Comparison of ENCODE assay signal across 10 mouse cellular contexts in the genomic region with DNA sequence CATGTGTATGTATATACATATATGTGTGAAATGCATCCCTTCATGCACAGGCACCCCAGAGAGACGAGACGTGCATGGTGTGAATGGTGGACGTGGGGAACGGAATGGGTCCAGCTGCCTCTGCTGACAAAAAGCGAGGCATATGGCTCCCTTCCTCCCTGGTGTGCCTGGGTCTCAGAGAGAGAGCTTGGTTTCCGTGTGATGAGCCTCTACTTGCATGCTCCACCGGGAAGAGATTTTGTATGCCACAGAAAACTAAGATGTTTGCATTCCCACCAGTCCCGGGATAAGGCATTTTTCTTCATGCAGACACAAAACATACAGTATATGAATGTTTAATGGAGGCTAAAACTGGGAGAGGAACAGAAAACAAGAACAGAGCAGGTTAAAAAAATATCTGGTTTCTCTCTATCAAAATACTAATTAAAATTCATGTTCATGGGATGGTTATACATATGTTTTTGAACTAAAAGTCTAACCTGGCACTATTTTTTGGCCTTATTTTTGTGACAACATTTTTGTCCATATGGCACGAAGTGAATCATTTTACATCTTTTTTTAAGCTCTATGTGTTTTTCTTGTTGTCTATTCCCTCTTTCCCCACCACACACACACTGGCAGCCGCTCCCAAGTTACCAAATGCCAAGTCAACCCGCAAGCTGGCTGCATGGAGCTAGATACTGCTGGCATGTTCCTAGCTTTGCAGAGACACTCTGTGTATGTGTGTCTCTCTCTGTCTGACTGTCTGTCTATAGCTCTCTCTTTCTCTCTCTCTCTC.
A peak's percentile ranks its signal among the peaks of the same experiment; 100 is the strongest.
DNase-seq lines count a peak whose midpoint lies in the region; ATAC-seq lines count a peak whose summit lies in the region.
"Had no signal": no experiment of that assay in that cellular context is flagged by ENCODE, and none has a peak within 500 bp of the region (broad histone marks: within the 10 kb centered on the region; RNA-seq: fewer than 3 reads in every experiment).

No protein-coding gene starts in this region.

- DNase-seq in cerebellum, postnatal 10 days = peak; percentile 80 to 84
- DNase-seq in cerebellum, adult 9-10 months = no peak
- DNase-seq in layer of hippocampus, postnatal 10 days (ENCODE audit: low spot score in 2 of 2) = peak; percentile 60 to 67
- DNase-seq in limb, embryonic 10.5 days (ENCODE audit: low spot score) = no peak
- no peak for DNase-seq in kidney, postnatal 4 days
- no peak for DNase-seq in heart, embryonic 10.5 days (ENCODE audit: low spot score)
- DNase-seq: lung, adult 18-20 months had no signal

- H3K27me3 ChIP-seq in forebrain, embryonic 16.5 days (replicated peaks; ENCODE audit: control insufficient read depth, insufficient read depth, low read length) = no peaks in the 10 kb centered on the region
- no peaks in the 10 kb centered on the region for H3K27me3 ChIP-seq in limb, embryonic 10.5 days (ENCODE audit: low read depth, poor library complexity, severe bottlenecking)
- H3K27me3 ChIP-seq in heart, embryonic 10.5 days (ENCODE audit: insufficient read depth, poor library complexity, severe bottlenecking) = no peaks in the 10 kb centered on the region
- H3K27me3 ChIP-seq: stomach, embryonic 15.5 days had no signal

- H3K4me1 ChIP-seq in forebrain, embryonic 16.5 days (replicated peaks; ENCODE audit: control insufficient read depth, insufficient read depth, low read length) = peaks cover 24% of the 10 kb centered on the region
- H3K4me1 ChIP-seq in limb, embryonic 10.5 days = peaks cover 30% of the 10 kb centered on the region
- H3K4me1 ChIP-seq in heart, embryonic 10.5 days = peaks cover 4% of the 10 kb centered on the region; the same call in 1 of the 2 replicates
- H3K4me1 ChIP-seq: stomach, embryonic 15.5 days had no signal

- H3K9ac ChIP-seq in forebrain, embryonic 16.5 days (replicated peaks; ENCODE audit: low read depth, low read length) = no peak overlapping the region
- H3K9ac ChIP-seq: stomach, embryonic 15.5 days had no signal

- WGBS in forebrain, embryonic 16.5 days = 58% methylated on average over 11 of the region's 11 CpGs
- 87% methylated on average over 11 of the region's 11 CpGs for WGBS in limb, embryonic 10.5 days
- 86% methylated on average over 11 of the region's 11 CpGs for WGBS in heart, embryonic 10.5 days

- no peak overlapping the region for H3K4me3 ChIP-seq in forebrain, embryonic 16.5 days (replicated peaks; ENCODE audit: low read length)
- H3K4me3 ChIP-seq in limb, embryonic 10.5 days = no peak overlapping the region
- no peak overlapping the region for H3K4me3 ChIP-seq in heart, embryonic 10.5 days
- H3K4me3 ChIP-seq: stomach, embryonic 15.5 days had no signal

- peak overlapping the region; percentile 74 for H3K27ac ChIP-seq in forebrain, embryonic 16.5 days (ENCODE audit: low read length)
- H3K27ac ChIP-seq in limb, embryonic 10.5 days = peak overlapping the region; percentile 86
- H3K27ac ChIP-seq in heart, embryonic 10.5 days = no peak overlapping the region
- H3K27ac ChIP-seq: stomach, embryonic 15.5 days had no signal

- no peak overlapping the region for H3K4me2 ChIP-seq in forebrain, embryonic 16.5 days (ENCODE audit: low read length)
- H3K4me2 ChIP-seq: stomach, embryonic 15.5 days had no signal

- ATAC-seq in forebrain, embryonic 16.5 days = peak; percentile 91
- ATAC-seq in CD4-positive, CD25-positive, alpha-beta regulatory T cell, adult 4 months = no peak

- H3K9me3 ChIP-seq in forebrain, embryonic 16.5 days (ENCODE audit: control insufficient read depth, low read length) = no peaks in the 10 kb centered on the region
- no peaks in the 10 kb centered on the region for H3K9me3 ChIP-seq in limb, embryonic 10.5 days (replicated peaks)
- H3K9me3 ChIP-seq in heart, embryonic 10.5 days = no peaks in the 10 kb centered on the region
- H3K9me3 ChIP-seq: stomach, embryonic 15.5 days had no signal

- no peaks in the 10 kb centered on the region for H3K36me3 ChIP-seq in forebrain, embryonic 16.5 days (ENCODE audit: control insufficient read depth, insufficient read depth)
- H3K36me3 ChIP-seq in limb, embryonic 10.5 days = no peaks in the 10 kb centered on the region
- no peaks in the 10 kb centered on the region for H3K36me3 ChIP-seq in heart, embryonic 10.5 days
- H3K36me3 ChIP-seq: stomach, embryonic 15.5 days had no signal

Comparison
In these comparisons a context has a peak if more than half of its experiments do, and no peak if none do; other contexts are left out.
1. DNase-seq: peak in cerebellum, postnatal 10 days (2 of 2) and layer of hippocampus, postnatal 10 days (2 of 2); none in cerebellum, adult 9-10 months (single experiment), limb, embryonic 10.5 days (single experiment), kidney, postnatal 4 days (0 of 2) and heart, embryonic 10.5 days (single experiment).